Mouse (Mus musculus): ENCODE data around the gene Gm17409. TPM values are rescaled to one million over a fixed set of nuclear protein-coding genes. Genes with fewer than 3 reads are reported as not detected.

Gene Gm17409
- total RNA-seq (2014; rRNA removed), result not detected in 2 replicates
- not detected in 2 replicates for polyA plus RNA-seq (2012; rRNA removed)

- no peak for DNase-seq (ENCODE audit: extremely low read depth, low read depth, low spot score)
- Histone ChIP-seq H3K36me3 (ENCODE audit: control insufficient read depth, insufficient read depth, low read length) (peaks cover 56% of the 10 kb centered on the region), H3K4me3 (ENCODE audit: insufficient read depth, low read depth, low read length) (no peak within 1 kb of the TSS), H3K9ac (ENCODE audit: low read depth, low read length) (no peak within 1 kb of the TSS), H3K27ac (replicated peaks; ENCODE audit: insufficient read depth, low read depth, low read length) (no peak within 1 kb of the TSS), H3K79me2 (ENCODE audit: control insufficient read depth, insufficient read depth, low read length) (0 out of 2 replicates have a peak, but pooled peaks cover 3% of the 10 kb centered on the region), H3K4me1 (ENCODE audit: control insufficient read depth, insufficient read depth, low read length) (no peaks in the 10 kb centered on the region), H3K27me3 (ENCODE audit: control insufficient read depth, insufficient read depth, low read length) (no peaks in the 10 kb centered on the region)
- WGBS, result 89% methylated on average over 7 of the region's 7 CpGs
- TF ChIP-seq CTCF (IDR thresholded peaks at IDR 0.05; ENCODE audit: low read depth, low read length), result no peak
- no peak for TF ChIP-seq POLR2A (IDR thresholded peaks at IDR 0.05; ENCODE audit: extremely low read depth, insufficient read depth, low read length)
These were observed at the start of gene Gm17409 for GRCm38 (mm10) chr2:58469816-58470215. Gm17409 (plus strand) TSS chr2:58470116.

DNA sequence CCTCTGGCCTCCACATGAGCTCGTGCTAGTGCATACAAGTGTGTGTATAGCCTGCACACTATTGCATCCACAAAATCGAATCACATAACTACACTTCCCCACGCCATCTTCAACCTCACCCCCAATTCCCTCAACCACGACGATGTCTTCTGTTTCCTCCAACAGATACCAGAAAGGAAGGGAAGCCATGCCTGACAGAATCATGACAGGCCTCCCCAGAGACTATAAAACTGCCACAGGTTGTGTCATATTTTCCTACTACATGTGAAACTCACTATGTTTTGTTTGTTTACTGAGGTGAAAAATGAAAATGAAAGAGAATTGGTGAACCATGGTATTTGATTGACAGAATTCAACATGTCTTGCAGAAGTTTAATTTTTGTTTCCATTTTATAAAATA is 46.6 kb upstream of the Gm17409 start:
- no peak for DNase-seq (ENCODE audit: extremely low read depth, low read depth, low spot score)
- no peaks in the 10 kb centered on the region for H3K4me1 ChIP-seq (ENCODE audit: control insufficient read depth, insufficient read depth, low read length)
- no peaks in the 10 kb centered on the region for H3K27me3 ChIP-seq (ENCODE audit: control insufficient read depth, insufficient read depth, low read length)
- no peaks in the 10 kb centered on the region for H3K36me3 ChIP-seq (ENCODE audit: control insufficient read depth, insufficient read depth, low read length)
- WGBS, result 73% methylated on average over 5 of the region's 5 CpGs
- TF ChIP-seq POLR2A (IDR thresholded peaks at IDR 0.05; ENCODE audit: extremely low read depth, insufficient read depth, low read length), result no peak
- TF ChIP-seq CTCF (IDR thresholded peaks at IDR 0.05; ENCODE audit: low read depth, low read length), result no peak
- H3K79me2 ChIP-seq (ENCODE audit: control insufficient read depth, insufficient read depth, low read length), result no peaks in the 10 kb centered on the region
- no peak overlapping the region for H3K27ac ChIP-seq (replicated peaks; ENCODE audit: insufficient read depth, low read depth, low read length)
- no peak overlapping the region for H3K4me3 ChIP-seq (ENCODE audit: insufficient read depth, low read depth, low read length)
- no peak overlapping the region for H3K9ac ChIP-seq (ENCODE audit: low read depth, low read length)

- WGBS, result 93% methylated on average over 13 of the region's 13 CpGs
- Histone ChIP-seq H3K4me3 (ENCODE audit: insufficient read depth, low read depth, low read length) (no peak overlapping the region), H3K4me1 (ENCODE audit: control insufficient read depth, insufficient read depth, low read length) (no peaks in the 10 kb centered on the region), H3K9ac (ENCODE audit: low read depth, low read length) (no peak overlapping the region), H3K27ac (replicated peaks; ENCODE audit: insufficient read depth, low read depth, low read length) (no peak overlapping the region), H3K36me3 (ENCODE audit: control insufficient read depth, insufficient read depth, low read length) (no peaks in the 10 kb centered on the region), H3K27me3 (ENCODE audit: control insufficient read depth, insufficient read depth, low read length) (no peaks in the 10 kb centered on the region), H3K79me2 (ENCODE audit: control insufficient read depth, insufficient read depth, low read length) (no peaks in the 10 kb centered on the region)
- no peak for DNase-seq (ENCODE audit: extremely low read depth, low read depth, low spot score)
- TF ChIP-seq POLR2A (IDR thresholded peaks at IDR 0.05; ENCODE audit: extremely low read depth, insufficient read depth, low read length) (no peak), CTCF (IDR thresholded peaks at IDR 0.05; ENCODE audit: low read depth, low read length) (no peak)
These were observed 44.4 kb upstream of the Gm17409 start for GRCm38 (mm10) chr2:58425436-58426004.

- H3K27ac ChIP-seq (replicated peaks; ENCODE audit: insufficient read depth, low read depth, low read length), result no peak overlapping the region
- TF ChIP-seq CTCF (IDR thresholded peaks at IDR 0.05; ENCODE audit: low read depth, low read length), result no peak
- H3K9ac ChIP-seq (ENCODE audit: low read depth, low read length), result no peak overlapping the region
- peaks cover 20% of the 10 kb centered on the region for H3K36me3 ChIP-seq (ENCODE audit: control insufficient read depth, insufficient read depth, low read length)
- 97% methylated on average over 7 of the region's 7 CpGs for WGBS
- no peaks in the 10 kb centered on the region for H3K27me3 ChIP-seq (ENCODE audit: control insufficient read depth, insufficient read depth, low read length)
- no peak for DNase-seq (ENCODE audit: extremely low read depth, low read depth, low spot score)
- no peaks in the 10 kb centered on the region for H3K4me1 ChIP-seq (ENCODE audit: control insufficient read depth, insufficient read depth, low read length)
- H3K79me2 ChIP-seq (ENCODE audit: control insufficient read depth, insufficient read depth, low read length), result no peaks in the 10 kb centered on the region
- H3K4me3 ChIP-seq (ENCODE audit: insufficient read depth, low read depth, low read length), result no peak overlapping the region
These were observed 37.7 kb upstream of the Gm17409 start for GRCm38 (mm10) chr2:58432211-58432610.

- Histone ChIP-seq H3K4me3 (ENCODE audit: insufficient read depth, low read depth, low read length) (no peak overlapping the region), H3K27me3 (ENCODE audit: control insufficient read depth, insufficient read depth, low read length) (no peaks in the 10 kb centered on the region), H3K36me3 (ENCODE audit: control insufficient read depth, insufficient read depth, low read length) (peaks cover 20% of the 10 kb centered on the region), H3K9ac (ENCODE audit: low read depth, low read length) (no peak overlapping the region), H3K27ac (replicated peaks; ENCODE audit: insufficient read depth, low read depth, low read length) (no peak overlapping the region), H3K79me2 (ENCODE audit: control insufficient read depth, insufficient read depth, low read length) (no peaks in the 10 kb centered on the region), H3K4me1 (ENCODE audit: control insufficient read depth, insufficient read depth, low read length) (no peaks in the 10 kb centered on the region)
- no peak for DNase-seq (ENCODE audit: extremely low read depth, low read depth, low spot score)
- TF ChIP-seq CTCF (IDR thresholded peaks at IDR 0.05; ENCODE audit: low read depth, low read length) (no peak), POLR2A (IDR thresholded peaks at IDR 0.05; ENCODE audit: extremely low read depth, insufficient read depth, low read length) (no peak)
- 76% methylated on average over 2 of the region's 2 CpGs for WGBS
These were observed 36.6 kb upstream of the Gm17409 start for GRCm38 (mm10) chr2:58433317-58433716.

DNA sequence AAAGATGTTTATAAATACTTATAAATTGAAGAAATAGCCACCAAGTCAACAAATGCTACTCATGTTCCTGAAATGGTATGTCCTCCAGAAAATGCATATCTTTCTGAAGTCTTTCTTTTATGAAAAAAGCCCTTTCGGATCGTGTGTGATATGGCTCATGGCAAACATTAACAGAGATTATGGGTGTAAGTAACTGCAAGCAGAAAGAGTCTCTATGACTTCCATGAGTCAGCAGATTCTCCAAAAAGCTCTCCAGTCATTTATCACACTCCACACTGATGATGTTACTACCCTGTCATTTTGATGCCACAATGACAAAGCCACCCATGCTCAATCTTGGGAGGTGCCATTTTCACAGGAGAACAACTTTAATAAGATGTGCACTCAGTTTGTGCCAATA is 35.5 kb upstream of the Gm17409 start:
- no peak overlapping the region for H3K4me3 ChIP-seq (ENCODE audit: insufficient read depth, low read depth, low read length)
- H3K27me3 ChIP-seq (ENCODE audit: control insufficient read depth, insufficient read depth, low read length), result no peaks in the 10 kb centered on the region
- no peaks in the 10 kb centered on the region for H3K79me2 ChIP-seq (ENCODE audit: control insufficient read depth, insufficient read depth, low read length)
- no peak for TF ChIP-seq CTCF (IDR thresholded peaks at IDR 0.05; ENCODE audit: low read depth, low read length)
- no peak for TF ChIP-seq POLR2A (IDR thresholded peaks at IDR 0.05; ENCODE audit: extremely low read depth, insufficient read depth, low read length)
- DNase-seq (ENCODE audit: extremely low read depth, low read depth, low spot score), result no peak
- peaks cover 25% of the 10 kb centered on the region for H3K36me3 ChIP-seq (ENCODE audit: control insufficient read depth, insufficient read depth, low read length)
- no peaks in the 10 kb centered on the region for H3K4me1 ChIP-seq (ENCODE audit: control insufficient read depth, insufficient read depth, low read length)
- H3K9ac ChIP-seq (ENCODE audit: low read depth, low read length), result no peak overlapping the region
- no peak overlapping the region for H3K27ac ChIP-seq (replicated peaks; ENCODE audit: insufficient read depth, low read depth, low read length)
- WGBS, result 92% methylated on average over 2 of the region's 2 CpGs
